Mouse (Mus musculus): ENCODE data around the gene Zfp366. TPM values are rescaled to one million over a fixed set of nuclear protein-coding genes. Genes with fewer than 3 reads are reported as not detected.

Zfp366 gene
- polyA plus RNA-seq, 1 experiment from 2014 or later, result 0.83 TPM

DNA sequence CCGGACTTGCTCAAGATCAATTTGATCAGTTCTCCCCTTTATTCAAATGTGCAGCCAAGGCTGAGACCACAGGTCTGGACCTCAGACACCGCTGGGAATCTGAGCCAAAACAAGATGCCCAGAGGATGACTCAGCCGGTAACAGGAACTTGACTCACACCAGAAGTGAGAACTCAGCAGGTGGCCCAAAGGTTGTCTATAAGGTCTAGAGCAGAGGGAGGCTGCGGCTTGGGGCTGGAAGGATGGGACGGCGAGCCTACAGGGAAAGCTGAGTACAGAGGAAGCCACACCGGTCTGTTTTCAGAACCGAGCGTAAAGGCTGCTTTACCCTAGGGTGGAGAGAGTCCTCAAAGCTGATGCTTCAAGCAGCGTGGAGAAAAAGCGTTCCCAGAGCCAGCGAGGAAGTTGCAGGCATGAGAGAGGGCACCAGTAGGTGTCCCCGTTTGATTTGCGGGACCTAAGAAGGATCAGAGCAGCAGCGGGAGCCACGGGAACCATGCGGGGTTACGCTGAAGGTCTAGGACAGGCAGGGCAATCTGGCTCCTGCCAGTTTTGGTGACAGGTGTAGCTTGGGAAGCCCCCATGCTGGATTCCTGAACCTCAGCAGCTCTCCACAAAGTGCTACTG, 32.2 kb upstream of the Zfp366 start:
- ATAC-seq (replicated peaks; ENCODE audit: low FRiP score, low TSS enrichment, low read depth), result no peak
- H3K9ac ChIP-seq (ENCODE audit: low read length), result no peak overlapping the region
- peaks cover 16% of the 10 kb centered on the region; the same call in 1 of the 2 replicates for H3K4me1 ChIP-seq (replicated peaks; ENCODE audit: control insufficient read depth, insufficient read depth, low read length)
- no peaks in the 10 kb centered on the region for H3K36me3 ChIP-seq (ENCODE audit: control insufficient read depth, insufficient read depth, low read length)
- peak overlapping the region; percentile 34 for H3K4me2 ChIP-seq (ENCODE audit: low read length)
- H3K27ac ChIP-seq (ENCODE audit: low read depth), result no peak overlapping the region
- H3K4me3 ChIP-seq (ENCODE audit: low read depth, low read length), result no peak overlapping the region
- no peak for DNase-seq (ENCODE audit: low spot score)
- 18% methylated on average over 18 of the region's 18 CpGs for whole genome bisulfite sequencing
- no peaks in the 10 kb centered on the region for H3K9me3 ChIP-seq (ENCODE audit: control insufficient read depth, low read length)
- H3K27me3 ChIP-seq (replicated peaks; ENCODE audit: control insufficient read depth, insufficient read depth, low read length), result no peaks in the 10 kb centered on the region

- Histone ChIP-seq H3K27ac (ENCODE audit: low read depth) (no peak overlapping the region), H3K36me3 (ENCODE audit: control insufficient read depth, insufficient read depth, low read length) (no peaks in the 10 kb centered on the region), H3K9me3 (ENCODE audit: control insufficient read depth, low read length) (no peaks in the 10 kb centered on the region), H3K4me2 (ENCODE audit: low read length) (no peak overlapping the region), H3K4me3 (ENCODE audit: low read depth, low read length) (no peak overlapping the region), H3K9ac (ENCODE audit: low read length) (no peak overlapping the region), H3K27me3 (replicated peaks; ENCODE audit: control insufficient read depth, insufficient read depth, low read length) (no peaks in the 10 kb centered on the region), H3K4me1 (replicated peaks; ENCODE audit: control insufficient read depth, insufficient read depth, low read length) (0 out of 2 replicates have a peak, but pooled peaks cover 2% of the 10 kb centered on the region)
- DNase-seq (ENCODE audit: low spot score), result no peak
- WGBS, result 74% methylated on average over 2 of the region's 2 CpGs
- ATAC-seq (replicated peaks; ENCODE audit: low FRiP score, low TSS enrichment, low read depth), result no peak
These were observed 26.9 kb upstream of the Zfp366 start for GRCm38 (mm10) chr13:99157709-99158108.

- Histone ChIP-seq H3K4me1 (replicated peaks; ENCODE audit: control insufficient read depth, insufficient read depth, low read length) (peaks cover 10% of the 10 kb centered on the region), H3K9ac (ENCODE audit: low read length) (no peak overlapping the region), H3K9me3 (ENCODE audit: control insufficient read depth, low read length) (no peaks in the 10 kb centered on the region), H3K27ac (ENCODE audit: low read depth) (no peak overlapping the region), H3K4me2 (ENCODE audit: low read length) (no peak overlapping the region), H3K4me3 (ENCODE audit: low read depth, low read length) (no peak overlapping the region), H3K36me3 (ENCODE audit: control insufficient read depth, insufficient read depth, low read length) (no peaks in the 10 kb centered on the region), H3K27me3 (replicated peaks; ENCODE audit: control insufficient read depth, insufficient read depth, low read length) (no peaks in the 10 kb centered on the region)
- 84% methylated on average over 3 of the region's 3 CpGs for WGBS
- ATAC-seq (replicated peaks; ENCODE audit: low FRiP score, low TSS enrichment, low read depth), result no peak
- no peak for DNase-seq (ENCODE audit: low spot score)
These were observed 25.9 kb upstream of the Zfp366 start for GRCm38 (mm10) chr13:99158773-99159172.

- no peak for ATAC-seq (replicated peaks; ENCODE audit: low FRiP score, low TSS enrichment, low read depth)
- Histone ChIP-seq H3K4me3 (ENCODE audit: low read depth, low read length) (no peak overlapping the region), H3K36me3 (ENCODE audit: control insufficient read depth, insufficient read depth, low read length) (no peaks in the 10 kb centered on the region), H3K27ac (ENCODE audit: low read depth) (no peak overlapping the region), H3K27me3 (replicated peaks; ENCODE audit: control insufficient read depth, insufficient read depth, low read length) (no peaks in the 10 kb centered on the region), H3K9me3 (ENCODE audit: control insufficient read depth, low read length) (no peaks in the 10 kb centered on the region), H3K4me1 (replicated peaks; ENCODE audit: control insufficient read depth, insufficient read depth, low read length) (peaks cover 13% of the 10 kb centered on the region), H3K9ac (ENCODE audit: low read length) (no peak overlapping the region), H3K4me2 (ENCODE audit: low read length) (no peak overlapping the region)
- DNase-seq (ENCODE audit: low spot score), result no peak
- 75% methylated on average over 4 of the region's 4 CpGs for WGBS
These were observed 21.6 kb upstream of the Zfp366 start for GRCm38 (mm10) chr13:99163071-99163470.

- no peak for DNase-seq (ENCODE audit: low spot score)
- Histone ChIP-seq H3K4me2 (ENCODE audit: low read length) (peak overlapping the region; percentile 22; the same call in 1 of the 2 replicates), H3K9me3 (ENCODE audit: control insufficient read depth, low read length) (no peaks in the 10 kb centered on the region)
These were observed 20.9 kb upstream of the Zfp366 start for GRCm38 (mm10) chr13:99163521-99164359.

GRCm38 (mm10) chr13:99164360-99164759, 20.3 kb upstream of the Zfp366 start:
- Histone ChIP-seq H3K27ac (ENCODE audit: low read depth) (no peak overlapping the region), H3K36me3 (ENCODE audit: control insufficient read depth, insufficient read depth, low read length) (no peaks in the 10 kb centered on the region), H3K9ac (ENCODE audit: low read length) (no peak overlapping the region), H3K4me3 (ENCODE audit: low read depth, low read length) (no peak overlapping the region), H3K9me3 (ENCODE audit: control insufficient read depth, low read length) (no peaks in the 10 kb centered on the region), H3K4me2 (ENCODE audit: low read length) (no peak overlapping the region), H3K27me3 (replicated peaks; ENCODE audit: control insufficient read depth, insufficient read depth, low read length) (no peaks in the 10 kb centered on the region), H3K4me1 (replicated peaks; ENCODE audit: control insufficient read depth, insufficient read depth, low read length) (peaks cover 13% of the 10 kb centered on the region)
- DNase-seq (ENCODE audit: low spot score) (no peak), ATAC-seq (replicated peaks; ENCODE audit: low FRiP score, low TSS enrichment, low read depth) (no peak)
- WGBS, result 83% methylated on average over 2 of the region's 2 CpGs

More at GRCm38 (mm10) chr13:99163521-99164359, 20.9 kb upstream of the Zfp366 start:
- H3K27ac ChIP-seq (ENCODE audit: low read depth), result peak overlapping the region; percentile 16; the same call in 1 of the 2 replicates
- peaks cover 13% of the 10 kb centered on the region for H3K4me1 ChIP-seq (replicated peaks; ENCODE audit: control insufficient read depth, insufficient read depth, low read length)
- no peak overlapping the region for H3K4me3 ChIP-seq (ENCODE audit: low read depth, low read length)
- H3K36me3 ChIP-seq (ENCODE audit: control insufficient read depth, insufficient read depth, low read length), result no peaks in the 10 kb centered on the region
- ATAC-seq (replicated peaks; ENCODE audit: low FRiP score, low TSS enrichment, low read depth), result no peak
- H3K27me3 ChIP-seq (replicated peaks; ENCODE audit: control insufficient read depth, insufficient read depth, low read length), result no peaks in the 10 kb centered on the region
- WGBS, result 25% methylated on average over 10 of the region's 10 CpGs
- no peak overlapping the region for H3K9ac ChIP-seq (ENCODE audit: low read length)

DNA sequence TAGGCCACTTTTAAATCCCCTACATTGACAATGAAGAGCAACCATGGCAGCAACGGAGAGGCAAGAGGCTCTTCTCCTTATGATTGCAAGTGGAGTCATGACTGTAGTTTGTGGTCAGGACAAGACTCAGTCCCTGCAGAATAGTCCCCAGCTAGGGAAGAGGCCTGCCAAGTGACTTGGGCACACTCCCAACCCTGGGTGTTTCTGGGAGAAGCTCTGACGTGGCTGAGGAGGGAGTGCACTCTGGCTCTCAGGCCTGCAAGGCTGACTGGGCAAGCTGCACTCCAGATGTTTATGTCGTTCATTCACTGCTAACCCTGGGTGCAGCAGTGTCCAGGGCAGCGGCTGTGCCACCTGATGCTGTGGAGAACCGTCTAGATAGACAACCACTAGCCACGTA, 15.2 kb upstream of the Zfp366 start:
- WGBS, result 77% methylated on average over 6 of the region's 6 CpGs
- DNase-seq (ENCODE audit: low spot score), result no peak

DNA sequence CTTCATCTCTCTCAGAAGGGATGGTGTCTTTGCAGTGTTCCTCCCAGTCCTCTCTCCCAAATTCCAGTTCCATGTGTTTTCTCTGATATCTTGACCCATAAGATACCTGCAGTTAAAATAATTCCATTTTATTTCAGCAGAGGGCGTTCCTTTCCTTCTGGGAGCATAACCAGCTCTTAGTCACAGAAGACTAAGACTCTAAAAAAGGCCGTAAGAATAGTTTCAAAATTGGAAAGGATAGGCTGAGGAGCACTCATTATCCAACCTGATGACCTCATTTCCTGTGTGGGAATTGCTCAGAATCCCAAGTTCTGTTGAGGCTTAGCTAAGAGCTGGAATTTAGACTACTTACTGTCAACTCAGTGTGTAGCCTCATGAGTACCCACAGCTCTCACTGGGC, 14.3 kb upstream of the Zfp366 start:
- Histone ChIP-seq H3K27me3 (replicated peaks; ENCODE audit: control insufficient read depth, insufficient read depth, low read length) (no peaks in the 10 kb centered on the region), H3K27ac (ENCODE audit: low read depth) (no peak overlapping the region), H3K9me3 (ENCODE audit: control insufficient read depth, low read length) (no peaks in the 10 kb centered on the region), H3K4me2 (ENCODE audit: low read length) (no peak overlapping the region), H3K4me1 (replicated peaks; ENCODE audit: control insufficient read depth, insufficient read depth, low read length) (peaks cover 3% of the 10 kb centered on the region; the same call in 1 of the 2 replicates), H3K9ac (ENCODE audit: low read length) (no peak overlapping the region), H3K4me3 (ENCODE audit: low read depth, low read length) (no peak overlapping the region), H3K36me3 (ENCODE audit: control insufficient read depth, insufficient read depth, low read length) (no peaks in the 10 kb centered on the region)
- WGBS, result 41% methylated on average over 2 of the region's 2 CpGs
- DNase-seq (ENCODE audit: low spot score) (no peak), ATAC-seq (replicated peaks; ENCODE audit: low FRiP score, low TSS enrichment, low read depth) (no peak)

More for the DNA sequence above, 15.2 kb upstream of the Zfp366 start:
- H3K27me3 ChIP-seq (replicated peaks; ENCODE audit: control insufficient read depth, insufficient read depth, low read length), result no peaks in the 10 kb centered on the region
- no peak for ATAC-seq (replicated peaks; ENCODE audit: low FRiP score, low TSS enrichment, low read depth)
- no peak overlapping the region for H3K27ac ChIP-seq (ENCODE audit: low read depth)
- no peak overlapping the region for H3K4me2 ChIP-seq (ENCODE audit: low read length)
- no peak overlapping the region for H3K9ac ChIP-seq (ENCODE audit: low read length)
- no peaks in the 10 kb centered on the region for H3K36me3 ChIP-seq (ENCODE audit: control insufficient read depth, insufficient read depth, low read length)
- H3K4me1 ChIP-seq (replicated peaks; ENCODE audit: control insufficient read depth, insufficient read depth, low read length), result peaks cover 3% of the 10 kb centered on the region
- no peaks in the 10 kb centered on the region for H3K9me3 ChIP-seq (ENCODE audit: control insufficient read depth, low read length)
- H3K4me3 ChIP-seq (ENCODE audit: low read depth, low read length), result no peak overlapping the region

All from intestine, embryonic 14.5 days (tissue).